Mouse (Mus musculus): ENCODE data around the gene Smpd4. TPM values are rescaled to one million over a fixed set of nuclear protein-coding genes. Genes with fewer than 3 reads are reported as not detected.
"Not testable (repeated sequence)": the region's sequence is repeated elsewhere in the genome, so short reads cannot be mapped to it uniquely, and the experiment has no call there.

The Smpd4 gene
- polyA plus RNA-seq, 1 experiment from 2014 or later, result 34.9 TPM

DNA sequence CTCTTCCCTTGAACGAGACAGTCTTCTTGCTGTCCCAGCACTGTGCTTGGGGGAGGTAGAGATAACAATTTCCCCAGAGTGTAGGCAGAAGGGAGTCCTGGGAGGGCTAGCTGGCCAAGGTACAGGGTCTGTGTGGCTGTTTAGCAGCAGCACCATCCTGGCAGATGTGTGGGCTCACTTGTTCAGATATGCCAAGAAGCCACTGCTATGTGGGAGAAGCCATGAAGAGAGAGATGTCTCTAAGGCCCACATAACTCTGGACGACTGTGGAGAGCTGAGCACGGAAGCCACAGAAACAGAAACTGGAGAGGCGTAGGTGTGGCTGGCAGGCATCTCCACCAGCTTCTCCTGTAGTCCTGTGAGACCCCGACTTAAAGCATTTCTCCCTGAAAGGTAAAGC is 13.5 kb upstream of the Smpd4 start:
- H3K4me3 ChIP-seq (ENCODE audit: low read depth, low read length), result no peak overlapping the region
- no peaks in the 10 kb centered on the region for H3K36me3 ChIP-seq (ENCODE audit: control insufficient read depth, insufficient read depth, low read length)
- ATAC-seq (replicated peaks; ENCODE audit: insufficient number of reproducible peaks, low FRiP score, low TSS enrichment), result no peak
- H3K4me1 ChIP-seq (ENCODE audit: control insufficient read depth, insufficient read depth, low read length), result no peaks in the 10 kb centered on the region
- H3K4me2 ChIP-seq, result no peak overlapping the region
- no peak overlapping the region for H3K9ac ChIP-seq (ENCODE audit: low read depth, low read length)
- H3K9me3 ChIP-seq (replicated peaks; ENCODE audit: control insufficient read depth, low read length), result no peaks in the 10 kb centered on the region
- no peak overlapping the region for H3K27ac ChIP-seq (ENCODE audit: low read depth, low read length)
- WGBS (ENCODE audit: insufficient replicate concordance), result 64% methylated on average over 5 of the region's 5 CpGs
- no peaks in the 10 kb centered on the region for H3K27me3 ChIP-seq (ENCODE audit: control insufficient read depth, insufficient read depth, low read length)

DNA sequence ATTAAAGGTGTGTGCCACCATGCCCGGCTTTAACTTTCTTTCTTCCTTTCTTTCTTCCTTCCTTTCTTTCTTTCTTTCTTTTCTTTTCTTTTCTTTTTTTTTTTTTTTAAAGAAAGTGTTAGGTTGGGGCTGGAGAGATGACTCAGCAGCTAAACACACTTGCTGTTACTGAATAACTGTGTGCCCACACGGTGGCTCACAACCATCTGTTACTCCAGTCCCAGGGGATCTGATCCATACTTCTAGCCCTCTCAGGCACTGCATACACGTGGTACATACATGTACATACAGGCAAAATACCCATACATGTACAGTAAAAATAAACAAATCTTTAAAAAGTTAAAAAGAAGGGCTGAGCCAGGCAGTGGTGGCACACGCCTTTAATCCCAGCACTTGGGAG is 7.8 kb upstream of the Smpd4 start:
- no peaks in the 10 kb centered on the region for H3K9me3 ChIP-seq (replicated peaks; ENCODE audit: control insufficient read depth, low read length)
- no peak overlapping the region for H3K9ac ChIP-seq (ENCODE audit: low read depth, low read length)
- H3K27ac ChIP-seq (ENCODE audit: low read depth, low read length), result no peak overlapping the region
- no peaks in the 10 kb centered on the region for H3K4me1 ChIP-seq (ENCODE audit: control insufficient read depth, insufficient read depth, low read length)
- WGBS (ENCODE audit: insufficient replicate concordance), result 70% methylated on average over 4 of the region's 4 CpGs
- no peak for ATAC-seq (replicated peaks; ENCODE audit: insufficient number of reproducible peaks, low FRiP score, low TSS enrichment)
- H3K36me3 ChIP-seq (ENCODE audit: control insufficient read depth, insufficient read depth, low read length), result no peaks in the 10 kb centered on the region
- H3K4me3 ChIP-seq (ENCODE audit: low read depth, low read length), result no peak overlapping the region
- no peaks in the 10 kb centered on the region for H3K27me3 ChIP-seq (ENCODE audit: control insufficient read depth, insufficient read depth, low read length)
- no peak overlapping the region for H3K4me2 ChIP-seq

DNA sequence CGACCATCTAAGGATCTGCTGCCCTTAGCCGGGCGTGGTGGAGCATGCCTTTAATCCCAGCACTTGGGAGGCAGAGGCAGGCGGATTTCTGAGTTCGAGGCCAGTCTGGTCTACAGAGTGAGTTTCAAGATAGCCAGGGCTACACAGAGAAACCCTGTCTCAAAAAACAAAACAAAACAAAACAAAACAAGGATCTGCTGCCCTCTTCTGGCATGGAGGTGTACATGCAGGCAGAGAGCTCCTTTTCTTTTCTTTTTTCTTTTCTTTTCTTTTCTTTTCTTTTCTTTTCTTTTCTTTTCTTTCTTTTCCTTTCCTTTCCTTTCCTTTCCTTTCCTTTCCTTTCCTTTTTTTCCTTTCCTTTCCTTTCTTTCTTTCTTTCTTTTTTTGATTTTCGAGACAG is 4.4 kb upstream of the Smpd4 start:
- not testable (repeated sequence) for H3K4me3 ChIP-seq (ENCODE audit: low read depth, low read length); H3K27ac ChIP-seq (ENCODE audit: low read depth, low read length); H3K4me1 ChIP-seq (ENCODE audit: control insufficient read depth, insufficient read depth, low read length); H3K9me3 ChIP-seq (replicated peaks; ENCODE audit: control insufficient read depth, low read length); H3K9ac ChIP-seq (ENCODE audit: low read depth, low read length); H3K4me2 ChIP-seq; H3K27me3 ChIP-seq (ENCODE audit: control insufficient read depth, insufficient read depth, low read length); H3K36me3 ChIP-seq (ENCODE audit: control insufficient read depth, insufficient read depth, low read length); ATAC-seq (replicated peaks; ENCODE audit: insufficient number of reproducible peaks, low FRiP score, low TSS enrichment)
- 85% methylated on average over 6 of the region's 6 CpGs for WGBS (ENCODE audit: insufficient replicate concordance)

DNA sequence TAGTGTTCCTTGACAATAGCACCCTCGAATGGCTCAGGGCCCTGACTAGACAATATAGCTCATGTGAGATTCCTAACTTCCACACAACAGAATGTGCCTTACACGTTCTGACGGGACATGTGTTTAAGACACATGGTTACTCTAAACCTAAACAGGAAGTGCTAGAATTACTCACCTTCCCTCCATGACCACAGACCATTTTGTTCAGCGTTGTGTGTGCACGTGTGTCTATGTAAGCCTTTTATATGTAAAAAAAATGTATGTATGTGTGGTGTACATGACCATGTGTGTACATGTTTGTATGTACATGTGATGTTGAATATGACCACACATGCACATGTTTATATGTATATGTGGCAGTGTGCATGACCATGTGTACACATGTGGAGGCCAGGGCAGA is 2.9 kb upstream of the Smpd4 start:
- H3K27ac ChIP-seq (ENCODE audit: low read depth, low read length), result no peak overlapping the region
- H3K4me2 ChIP-seq, result no peak overlapping the region
- no peaks in the 10 kb centered on the region for H3K9me3 ChIP-seq (replicated peaks; ENCODE audit: control insufficient read depth, low read length)
- H3K4me3 ChIP-seq (ENCODE audit: low read depth, low read length), result no peak overlapping the region
- H3K27me3 ChIP-seq (ENCODE audit: control insufficient read depth, insufficient read depth, low read length), result no peaks in the 10 kb centered on the region
- no peak for ATAC-seq (replicated peaks; ENCODE audit: insufficient number of reproducible peaks, low FRiP score, low TSS enrichment)
- peaks cover 7% of the 10 kb centered on the region; the same call in 1 of the 2 replicates for H3K4me1 ChIP-seq (ENCODE audit: control insufficient read depth, insufficient read depth, low read length)
- no peak overlapping the region for H3K9ac ChIP-seq (ENCODE audit: low read depth, low read length)
- H3K36me3 ChIP-seq (ENCODE audit: control insufficient read depth, insufficient read depth, low read length), result no peaks in the 10 kb centered on the region
- WGBS (ENCODE audit: insufficient replicate concordance), result 75% methylated on average over 5 of the region's 5 CpGs

DNA sequence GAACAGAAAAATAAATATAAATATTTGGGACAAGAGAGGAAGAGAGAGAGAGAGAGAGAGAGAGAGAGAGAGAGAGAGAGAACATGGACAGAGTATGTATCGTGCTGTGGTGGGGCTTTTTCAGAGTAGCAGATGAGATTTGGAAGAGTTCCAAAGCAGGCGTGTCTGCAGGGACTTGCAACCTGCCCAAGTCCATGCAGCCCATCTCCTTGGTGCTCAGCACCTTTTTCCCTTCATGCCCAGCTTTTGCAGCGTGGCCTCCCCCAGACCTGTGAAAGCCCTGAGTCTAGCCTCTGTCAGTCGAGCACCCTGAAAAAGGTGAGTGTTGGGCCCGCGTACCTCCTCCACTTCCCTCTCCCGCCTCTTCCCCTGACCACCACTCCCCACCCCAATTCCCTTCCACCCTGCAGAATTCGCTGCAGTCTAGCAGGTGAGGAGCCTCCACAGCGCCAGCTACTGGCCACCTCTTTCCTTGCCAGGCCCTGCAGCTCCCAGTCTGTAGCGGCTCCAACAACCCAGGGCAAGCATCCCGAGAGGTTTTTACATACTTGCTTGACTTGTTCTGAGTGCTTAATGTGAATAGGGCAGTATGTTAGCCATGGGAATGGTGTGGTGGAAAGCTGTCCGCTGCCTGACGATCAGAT is 1.1 kb upstream of the Smpd4 start:
- Histone ChIP-seq H3K27ac (ENCODE audit: low read depth, low read length) (no peak overlapping the region), H3K4me1 (ENCODE audit: control insufficient read depth, insufficient read depth, low read length) (peaks cover 7% of the 10 kb centered on the region; the same call in 1 of the 2 replicates), H3K36me3 (ENCODE audit: control insufficient read depth, insufficient read depth, low read length) (no peaks in the 10 kb centered on the region), H3K9ac (ENCODE audit: low read depth, low read length) (no peak overlapping the region), H3K4me3 (ENCODE audit: low read depth, low read length) (no peak overlapping the region), H3K27me3 (ENCODE audit: control insufficient read depth, insufficient read depth, low read length) (no peaks in the 10 kb centered on the region), H3K4me2 (no peak overlapping the region; the same call in 1 of the 2 replicates), H3K9me3 (replicated peaks; ENCODE audit: control insufficient read depth, low read length) (no peaks in the 10 kb centered on the region)
- ATAC-seq (replicated peaks; ENCODE audit: insufficient number of reproducible peaks, low FRiP score, low TSS enrichment), result peak; percentile 46; the same call in 1 of the 2 replicates
- WGBS (ENCODE audit: insufficient replicate concordance), result 17% methylated on average over 13 of the region's 13 CpGs

DNA sequence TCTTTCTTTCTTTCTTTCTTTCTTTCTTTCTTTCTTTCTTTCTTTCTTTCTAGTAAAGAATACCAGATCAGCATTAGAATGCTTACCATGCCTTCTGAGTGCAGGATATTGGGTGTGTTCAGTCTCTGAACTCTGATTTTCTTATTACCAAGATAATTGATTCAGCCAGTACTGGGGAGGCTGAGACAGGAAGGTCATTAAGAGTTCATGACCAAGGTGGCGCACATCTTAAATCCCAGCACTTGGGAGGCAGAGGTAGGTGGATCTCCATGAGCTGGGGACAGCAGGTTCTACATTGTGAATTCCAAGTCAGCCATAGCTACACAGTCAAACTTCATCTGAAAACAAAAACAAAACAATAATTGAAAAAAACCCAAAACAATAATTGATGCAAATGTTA is 2.8 kb downstream of the Smpd4 start:
- ATAC-seq (replicated peaks; ENCODE audit: insufficient number of reproducible peaks, low FRiP score, low TSS enrichment), result no peak
- WGBS (ENCODE audit: insufficient replicate concordance), result 81% methylated on average over 1 of the region's 1 CpGs
- H3K36me3 ChIP-seq (ENCODE audit: control insufficient read depth, insufficient read depth, low read length), result peaks cover 12% of the 10 kb centered on the region

DNA sequence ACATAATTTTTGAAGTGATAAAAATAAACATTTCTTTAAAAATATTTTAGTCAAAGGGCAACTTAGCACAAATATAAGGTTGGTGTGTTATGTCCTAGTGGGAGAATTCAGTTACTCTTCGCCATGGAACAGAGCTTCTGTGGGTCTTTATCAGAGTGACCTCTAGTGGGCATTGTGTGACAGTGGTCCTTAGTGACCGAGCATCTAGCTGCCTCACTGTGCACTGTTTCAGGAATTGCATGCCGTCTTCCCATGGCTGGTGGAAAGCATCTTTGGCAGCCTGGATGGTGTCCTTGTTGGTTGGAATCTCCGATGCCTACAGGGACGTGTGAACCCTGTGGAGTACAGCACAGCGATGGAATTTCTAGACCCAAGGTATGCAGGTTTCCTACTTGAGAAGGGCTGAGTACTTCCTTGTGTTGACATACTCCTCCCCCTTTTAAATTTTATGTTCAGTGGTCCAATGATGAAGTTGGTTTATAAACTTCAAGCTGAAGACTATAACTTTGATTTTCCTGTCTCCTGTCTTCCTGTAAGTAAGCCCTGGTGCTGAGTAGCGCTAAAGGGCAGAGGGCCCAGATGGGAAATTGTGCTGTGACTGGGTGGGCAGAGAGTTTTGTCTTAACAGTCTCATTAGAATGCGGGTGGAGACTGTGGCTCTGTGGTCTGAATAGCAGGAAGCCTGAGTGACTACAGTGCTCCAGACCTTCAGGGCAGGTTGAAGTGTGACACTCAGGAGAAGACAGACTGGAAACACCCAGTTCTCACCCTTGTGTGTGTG is 6.5 kb downstream of the Smpd4 start:
- Histone ChIP-seq H3K27me3 (ENCODE audit: control insufficient read depth, insufficient read depth, low read length) (no peaks in the 10 kb centered on the region), H3K4me3 (ENCODE audit: low read depth, low read length) (no peak overlapping the region), H3K9ac (ENCODE audit: low read depth, low read length) (no peak overlapping the region), H3K4me2 (no peak overlapping the region), H3K4me1 (ENCODE audit: control insufficient read depth, insufficient read depth, low read length) (no peaks in the 10 kb centered on the region), H3K9me3 (replicated peaks; ENCODE audit: control insufficient read depth, low read length) (no peaks in the 10 kb centered on the region), H3K27ac (ENCODE audit: low read depth, low read length) (no peak overlapping the region), H3K36me3 (ENCODE audit: control insufficient read depth, insufficient read depth, low read length) (peaks cover 33% of the 10 kb centered on the region)
- whole genome bisulfite sequencing (ENCODE audit: insufficient replicate concordance), result 69% methylated on average over 8 of the region's 8 CpGs
- no peak for ATAC-seq (replicated peaks; ENCODE audit: insufficient number of reproducible peaks, low FRiP score, low TSS enrichment)

More for the DNA sequence above, 2.8 kb downstream of the Smpd4 start:
- no peak overlapping the region for H3K27ac ChIP-seq (ENCODE audit: low read depth, low read length)
- no peak overlapping the region for H3K4me3 ChIP-seq (ENCODE audit: low read depth, low read length)
- no peaks in the 10 kb centered on the region for H3K27me3 ChIP-seq (ENCODE audit: control insufficient read depth, insufficient read depth, low read length)
- no peaks in the 10 kb centered on the region for H3K9me3 ChIP-seq (replicated peaks; ENCODE audit: control insufficient read depth, low read length)
- peaks cover 7% of the 10 kb centered on the region; the same call in 1 of the 2 replicates for H3K4me1 ChIP-seq (ENCODE audit: control insufficient read depth, insufficient read depth, low read length)
- no peak overlapping the region for H3K4me2 ChIP-seq
- H3K9ac ChIP-seq (ENCODE audit: low read depth, low read length), result no peak overlapping the region

DNA sequence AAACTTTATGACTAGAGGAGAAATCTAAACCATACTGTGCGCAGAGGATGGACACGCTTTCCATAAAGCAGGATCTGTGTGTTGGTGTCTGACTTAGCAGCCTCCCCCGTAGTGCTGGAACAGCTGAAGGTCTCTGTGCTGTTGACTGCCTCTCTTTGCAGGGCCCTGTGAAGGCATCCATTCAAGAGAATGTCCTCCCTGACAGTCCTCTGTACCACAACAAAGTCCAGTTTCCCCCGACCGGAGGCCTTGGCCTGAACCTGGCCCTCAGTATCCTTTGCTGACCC is 7.1 kb downstream of the Smpd4 start:
- no peak overlapping the region for H3K4me3 ChIP-seq (ENCODE audit: low read depth, low read length)
- H3K4me2 ChIP-seq, result no peak overlapping the region
- H3K27me3 ChIP-seq (ENCODE audit: control insufficient read depth, insufficient read depth, low read length), result no peaks in the 10 kb centered on the region
- ATAC-seq (replicated peaks; ENCODE audit: insufficient number of reproducible peaks, low FRiP score, low TSS enrichment), result no peak
- no peak overlapping the region for H3K27ac ChIP-seq (ENCODE audit: low read depth, low read length)
- WGBS (ENCODE audit: insufficient replicate concordance), result 93% methylated on average over 5 of the region's 5 CpGs
- H3K9ac ChIP-seq (ENCODE audit: low read depth, low read length), result no peak overlapping the region
- no peaks in the 10 kb centered on the region for H3K4me1 ChIP-seq (ENCODE audit: control insufficient read depth, insufficient read depth, low read length)
- peaks cover 36% of the 10 kb centered on the region for H3K36me3 ChIP-seq (ENCODE audit: control insufficient read depth, insufficient read depth, low read length)
- no peaks in the 10 kb centered on the region for H3K9me3 ChIP-seq (replicated peaks; ENCODE audit: control insufficient read depth, low read length)

DNA sequence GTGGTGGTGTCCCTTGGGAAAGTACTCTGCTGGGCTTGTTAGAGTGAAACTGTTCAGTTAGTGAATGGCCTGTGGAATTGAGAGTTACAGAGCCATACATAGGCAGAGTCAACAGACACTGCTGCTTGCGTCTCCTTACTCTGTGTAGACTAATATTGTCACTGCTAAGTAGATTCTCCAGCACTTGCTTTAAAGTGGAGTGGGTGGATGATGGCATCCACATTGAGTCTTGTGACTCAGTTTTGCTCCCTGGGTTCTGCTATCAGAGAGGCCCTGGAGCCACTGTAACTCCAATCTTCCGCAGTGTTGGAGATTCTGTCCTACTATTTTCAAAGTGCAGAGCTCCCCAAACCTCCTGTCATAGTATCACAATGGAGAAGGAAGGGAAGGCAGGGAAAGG is 13.4 kb downstream of the Smpd4 start:
- Histone ChIP-seq H3K4me1 (ENCODE audit: control insufficient read depth, insufficient read depth, low read length) (peaks cover 17% of the 10 kb centered on the region), H3K4me2 (no peak overlapping the region), H3K27ac (ENCODE audit: low read depth, low read length) (no peak overlapping the region), H3K4me3 (ENCODE audit: low read depth, low read length) (no peak overlapping the region), H3K27me3 (ENCODE audit: control insufficient read depth, insufficient read depth, low read length) (no peaks in the 10 kb centered on the region), H3K9me3 (replicated peaks; ENCODE audit: control insufficient read depth, low read length) (no peaks in the 10 kb centered on the region), H3K9ac (ENCODE audit: low read depth, low read length) (no peak overlapping the region), H3K36me3 (ENCODE audit: control insufficient read depth, insufficient read depth, low read length) (peaks cover 27% of the 10 kb centered on the region)
- ATAC-seq (replicated peaks; ENCODE audit: insufficient number of reproducible peaks, low FRiP score, low TSS enrichment), result no peak
- 90% methylated on average over 2 of the region's 2 CpGs for whole genome bisulfite sequencing (ENCODE audit: insufficient replicate concordance)
